24 mouse cellular contexts compared by ENCODE assay signal in the genomic region with DNA sequence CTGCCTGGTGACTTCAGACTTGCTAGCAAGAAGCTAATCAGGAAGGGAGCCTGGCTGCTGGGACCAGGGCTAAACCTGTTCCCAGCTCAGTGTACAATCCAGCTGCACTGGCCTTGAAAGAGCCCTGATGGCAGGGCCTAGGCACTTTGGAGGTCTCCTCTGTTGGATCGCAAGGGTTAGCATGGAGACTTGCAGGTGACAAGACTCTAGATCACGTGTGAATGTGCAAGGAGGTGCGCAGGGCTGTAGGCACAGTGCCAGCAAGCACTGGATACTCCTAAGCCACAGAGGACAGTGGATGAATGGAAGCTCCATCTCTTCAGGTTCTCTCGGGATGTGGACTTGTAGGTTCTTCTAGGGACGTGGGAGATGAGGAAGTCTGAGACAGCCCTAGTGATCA. TPM values are rescaled to one million over a fixed set of nuclear protein-coding genes. Genes with fewer than 3 reads are reported as not detected.
"Had no signal": no experiment of that assay in that cellular context is flagged by ENCODE, and none has a peak within 500 bp of the region (broad histone marks: within the 10 kb centered on the region; RNA-seq: fewer than 3 reads in every experiment).

No protein-coding gene starts in this region.

- H3K4me3 ChIP-seq: left cerebral cortex, adult 2 months; liver, embryonic 13.5 days; midbrain, embryonic 12.5 days; myocyte; neural tube, embryonic 13.5 days had no signal

- DNase-seq: kidney, postnatal 36 days; layer of hippocampus, postnatal 36 days; liver, embryonic 13.5 days; lung, adult 2 months; lung, postnatal 14 days; lung, postnatal 4 days; right cerebral cortex, postnatal 25 days; thymus, adult 2 months; thymus, postnatal 14 days; thymus, postnatal 4 days had no signal

- H3K27me3 ChIP-seq: liver, embryonic 13.5 days had no signal

- H3K9me3 ChIP-seq: liver, embryonic 13.5 days; midbrain, embryonic 12.5 days; neural tube, embryonic 13.5 days had no signal

- H3K4me1 ChIP-seq: liver, embryonic 13.5 days; neural tube, embryonic 13.5 days had no signal

- H3K36me3 ChIP-seq: liver, embryonic 13.5 days; midbrain, embryonic 12.5 days; neural tube, embryonic 13.5 days had no signal

- H3K27ac ChIP-seq: kidney, postnatal 0 days; left cerebral cortex, adult 2 months; liver, embryonic 13.5 days; midbrain, embryonic 12.5 days; neural tube, embryonic 13.5 days had no signal

RNA-seq across cellular contexts. Expression of a gene that starts 6.7 kb away (rescaled TPM):
- total RNA-seq: left cerebral cortex, adult 2 months; left cerebral cortex, postnatal 36 days; megakaryocyte progenitor cell, adult 5-6 weeks; megakaryocyte-erythroid progenitor cell, adult 5-6 weeks; monocyte, adult 5-6 weeks; neutrophil, adult 5-6 weeks had no signal
- polyA plus RNA-seq: limb, embryonic 11.5 days; liver, adult 2 months; liver, embryonic 16.5 days; myocyte; spleen, adult 2 months; thymus, adult 2 months had no signal
